ENCODE assay signal across 9 mouse cellular contexts in the genomic region with DNA sequence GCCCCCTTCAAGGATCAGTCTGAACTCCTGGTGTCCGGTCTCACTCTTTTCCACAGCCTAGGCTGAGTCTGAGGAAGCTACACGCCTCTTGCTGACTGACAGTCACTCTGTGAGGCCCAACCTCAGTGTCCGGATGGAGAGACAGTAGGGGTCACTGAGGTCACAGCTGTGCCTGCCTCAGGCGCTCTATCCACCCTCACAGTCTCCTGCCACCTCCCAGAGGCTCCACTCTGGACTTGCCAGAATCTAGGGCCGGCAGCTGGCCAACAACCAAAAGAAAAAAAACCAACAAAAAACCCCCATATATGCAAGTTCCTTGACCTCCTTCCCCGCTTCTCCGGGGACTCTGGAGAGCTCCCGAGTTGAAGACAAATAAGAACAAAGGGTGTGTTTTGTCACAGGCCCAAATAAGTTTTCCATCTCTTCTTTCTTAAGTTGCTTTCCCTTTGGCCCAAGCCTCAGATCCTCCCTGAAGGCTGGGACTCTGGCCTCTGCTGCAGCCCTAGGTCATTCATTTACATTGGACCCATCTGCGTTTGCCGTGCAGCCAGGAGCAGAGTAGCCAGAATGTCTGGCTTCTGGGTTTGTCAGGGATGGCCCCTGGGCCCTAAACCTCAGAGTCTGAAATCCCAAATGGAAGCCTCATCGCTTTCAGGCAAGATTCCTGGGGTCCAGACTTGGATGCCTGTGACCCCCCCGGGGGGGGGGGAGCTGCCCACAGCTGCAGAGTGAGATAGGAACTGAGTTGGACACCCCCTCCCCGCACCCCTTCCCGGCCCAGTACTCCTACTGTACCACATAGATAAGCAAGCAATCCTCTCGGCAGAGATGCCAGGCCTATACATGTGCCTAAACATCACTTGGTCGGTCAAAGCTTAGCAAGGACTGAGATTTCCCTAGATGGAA. TPM values are rescaled to one million over a fixed set of nuclear protein-coding genes. Genes with fewer than 3 reads are reported as not detected.
DNase-seq lines count a peak whose midpoint lies in the region; TF ChIP-seq lines count a peak whose summit lies in the region.
"Had no signal": no experiment of that assay in that cellular context is flagged by ENCODE, and none has a peak within 500 bp of the region (broad histone marks: within the 10 kb centered on the region; RNA-seq: fewer than 3 reads in every experiment).

No protein-coding gene starts in this region.

- intact Hi-C loops in left cerebral cortex, postnatal 36 days (cut with DNase I): no loop called here

- H3K4me1 ChIP-seq in lung, adult 2 months (ENCODE audit: control insufficient read depth, insufficient read depth, low read length): peaks cover 22% of the 10 kb centered on the region

- TF ChIP-seq POLR2A in lung, adult 2 months (IDR thresholded peaks at IDR 0.05; ENCODE audit: borderline replicate concordance, extremely low read depth, low read depth, low read length): no peak

- H3K4me3 ChIP-seq in lung, adult 2 months (replicated peaks; ENCODE audit: extremely low read depth, low read depth, low read length): no peak overlapping the region

- DNase-seq in MN1 (ENCODE audit: low spot score): peak; percentile 24
- DNase-seq in embryo, embryonic 10.5 days (ENCODE audit: low spot score): peak; percentile 70
- DNase-seq in heart, postnatal 4 days: peak; percentile 63
- DNase-seq in lung, adult 2 months: peak; percentile 24
- DNase-seq in spleen, postnatal 4 days (ENCODE audit: low spot score in 2 of 2): no peak
- DNase-seq in left cerebral cortex, postnatal 36 days (ENCODE audit: low spot score in 2 of 2): no peak
- DNase-seq in spleen, postnatal 10 days (ENCODE audit: low spot score in 2 of 2): no peak
- no peak for DNase-seq in layer of hippocampus, adult 18-20 months (ENCODE audit: low spot score in 2 of 2)

- TF ChIP-seq CTCF in lung, adult 2 months (IDR thresholded peaks at IDR 0.05; ENCODE audit: insufficient read depth, low read length): no peak

- 30% methylated on average over 16 of the region's 16 CpGs for WGBS in lung, adult 2 months

RNA-seq across cellular contexts. Expression of a gene that starts 10.8 kb away (rescaled TPM):
- under 1 TPM in 1 of 2 experiments, not detected in 1; 0.56 TPM for total RNA-seq in heart, postnatal 4 days (2021)
- polyA plus RNA-seq in lung, adult 2 months (2012; rRNA removed): 0.54 TPM in 1 of 2 replicates, not detected in the other
- under 1 TPM in 1 of 2 experiments, not detected in 1; 0.54 TPM for total RNA-seq in left cerebral cortex, postnatal 36 days (2021)
- under 1 TPM in 1 of 2 experiments, not detected in 1; 0.54 TPM for total RNA-seq in layer of hippocampus, adult 18-20 months (2021)

RNA-seq across cellular contexts. Expression of a gene that starts 14.6 kb away (rescaled TPM):
- total RNA-seq in heart, postnatal 4 days (2021): 1 to 10 TPM; 7.0 to 7.1 TPM
- polyA plus RNA-seq in lung, adult 2 months (2012; rRNA removed): 20.1 and 33.3 TPM in 2 replicates
- total RNA-seq in left cerebral cortex, postnatal 36 days (2021): 1 to 10 TPM; 3.5 to 5.1 TPM
- total RNA-seq in layer of hippocampus, adult 18-20 months (2021): 1 to 10 TPM; 2.9 TPM

RNA-seq across cellular contexts. Expression of a gene that starts 19.0 kb away (rescaled TPM):
- total RNA-seq in heart, postnatal 4 days (2021): not detected
- 2.8 TPM in 2 replicates for polyA plus RNA-seq in lung, adult 2 months (2012; rRNA removed)
- not detected for total RNA-seq in left cerebral cortex, postnatal 36 days (2021)
- under 1 TPM; 0.28 to 0.32 TPM for total RNA-seq in layer of hippocampus, adult 18-20 months (2021)
- polyA plus RNA-seq: limb, embryonic 11.5 days had no signal

RNA-seq across cellular contexts. Expression of a gene that starts 24.6 kb away (rescaled TPM):
- total RNA-seq in heart, postnatal 4 days (2021): 10 to 100 TPM; 59.2 to 62.8 TPM
- 8.5 and 10.7 TPM in 2 replicates for polyA plus RNA-seq in lung, adult 2 months (2012; rRNA removed)
- total RNA-seq in left cerebral cortex, postnatal 36 days (2021): 10 to 100 TPM; 44.2 to 72.7 TPM
- 10 to 100 TPM; 69.1 to 70.7 TPM for total RNA-seq in layer of hippocampus, adult 18-20 months (2021)

RNA-seq across cellular contexts. Expression of a gene that starts 39.3 kb away (rescaled TPM):
- total RNA-seq in heart, postnatal 4 days (2021): 10 to 100 TPM; 31.5 to 32.3 TPM
- polyA plus RNA-seq in lung, adult 2 months (2012; rRNA removed): 1.9 and 2.4 TPM in 2 replicates
- total RNA-seq in left cerebral cortex, postnatal 36 days (2021): 100 to 1,000 TPM; 255 to 263 TPM
- 100 to 1,000 TPM; 243 to 245 TPM for total RNA-seq in layer of hippocampus, adult 18-20 months (2021)

Comparison
In these comparisons a context has a peak if more than half of its experiments do, and no peak if none do; other contexts are left out.
1. DNase-seq: peak in MN1 (single experiment), embryo, embryonic 10.5 days (single experiment), heart, postnatal 4 days (single experiment) and lung, adult 2 months (single experiment); none in spleen, postnatal 4 days (0 of 2), left cerebral cortex, postnatal 36 days (0 of 2), spleen, postnatal 10 days (0 of 2) and layer of hippocampus, adult 18-20 months (0 of 2).